9 mouse cellular contexts compared by ENCODE assay signal in genomic region chr1:156861475-156862043, GRCm38 (mm10). TPM values are rescaled to one million over a fixed set of nuclear protein-coding genes. Genes with fewer than 3 reads are reported as not detected.
A peak's percentile ranks its signal among the peaks of the same experiment; 100 is the strongest.
DNase-seq lines count a peak whose midpoint lies in the region; ATAC-seq and TF ChIP-seq lines count a peak whose summit lies in the region.
"Had no signal": no experiment of that assay in that cellular context is flagged by ENCODE, and none has a peak within 500 bp of the region (broad histone marks: within the 10 kb centered on the region; RNA-seq: fewer than 3 reads in every experiment).

No protein-coding gene starts in this region.

- H3K9ac ChIP-seq in hindbrain, postnatal 0 days (replicated peaks; ENCODE audit: low read length): no peak overlapping the region
- H3K9ac ChIP-seq in liver, embryonic 14.5 days (replicated peaks): no peak overlapping the region
- H3K9ac ChIP-seq: hindbrain, embryonic 14.5 days had no signal

- H3K4me2 ChIP-seq in hindbrain, postnatal 0 days (ENCODE audit: low read depth, low read length): no peak overlapping the region
- no peak overlapping the region for H3K4me2 ChIP-seq in liver, embryonic 14.5 days (ENCODE audit: low read depth)
- H3K4me2 ChIP-seq: hindbrain, embryonic 14.5 days had no signal

- H3K36me3 ChIP-seq in hindbrain, postnatal 0 days (ENCODE audit: insufficient read depth, low read length): no peaks in the 10 kb centered on the region
- 0 out of 2 replicates have a peak, but pooled peaks cover 2% of the 10 kb centered on the region for H3K36me3 ChIP-seq in hindbrain, embryonic 10.5 days
- no peaks in the 10 kb centered on the region for H3K36me3 ChIP-seq in liver, embryonic 14.5 days (replicated peaks; ENCODE audit: control insufficient read depth, insufficient read depth, low read depth)

- H3K27ac ChIP-seq in hindbrain, postnatal 0 days: no peak overlapping the region
- no peak overlapping the region for H3K27ac ChIP-seq in hindbrain, embryonic 10.5 days
- no peak overlapping the region for H3K27ac ChIP-seq in liver, embryonic 14.5 days
- H3K27ac ChIP-seq: hindbrain, embryonic 14.5 days had no signal

- no peak for TF ChIP-seq EP300 in liver, embryonic 14.5 days (IDR thresholded peaks at IDR 0.05; ENCODE audit: low read depth)

- H3K4me1 ChIP-seq in hindbrain, postnatal 0 days (ENCODE audit: insufficient read depth, low read length): peaks cover 8% of the 10 kb centered on the region; the same call in 1 of the 2 replicates
- H3K4me1 ChIP-seq in hindbrain, embryonic 10.5 days (replicated peaks): peaks cover 30% of the 10 kb centered on the region
- peaks cover 0 to 1% of the 10 kb centered on the region in 2 experiments; a peak in 1 of 4 replicates for H3K4me1 ChIP-seq in liver, embryonic 14.5 days (replicated peaks; ENCODE audit: control insufficient read depth in 2 of 2, insufficient read depth in 2 of 2, low read length in 1 of 2)

- 48% methylated on average over 4 of the region's 4 CpGs for WGBS in hindbrain, postnatal 0 days
- 48% methylated on average over 4 of the region's 4 CpGs for WGBS in hindbrain, embryonic 10.5 days
- WGBS in liver, embryonic 14.5 days (ENCODE audit: insufficient replicate concordance): 25% methylated on average over 4 of the region's 4 CpGs

- H3K4me3 ChIP-seq in hindbrain, postnatal 0 days (ENCODE audit: low read length): no peak overlapping the region
- no peak overlapping the region for H3K4me3 ChIP-seq in hindbrain, embryonic 10.5 days
- no peak overlapping the region for H3K4me3 ChIP-seq in liver, embryonic 14.5 days (ENCODE audit: insufficient read depth in 1 of 2, low read depth in 2 of 2, low read length in 2 of 2)

- ATAC-seq in hindbrain, postnatal 0 days: no peak
- ATAC-seq in liver, embryonic 14.5 days (ENCODE audit: insufficient read depth): peak; percentile 53; the same call in 1 of the 2 replicates

- no peaks in the 10 kb centered on the region for H3K9me3 ChIP-seq in hindbrain, postnatal 0 days (ENCODE audit: low read length)
- H3K9me3 ChIP-seq in hindbrain, embryonic 10.5 days: no peaks in the 10 kb centered on the region
- H3K9me3 ChIP-seq in liver, embryonic 14.5 days (ENCODE audit: control insufficient read depth, low read length): no peaks in the 10 kb centered on the region

- DNase-seq in hindbrain, postnatal 0 days (ENCODE audit: low spot score): no peak
- no peak for DNase-seq in hindbrain, embryonic 10.5 days (ENCODE audit: low spot score)
- DNase-seq in 416B (ENCODE audit: low read depth): peak; percentile 65
- peak; percentile 31 to 47 for DNase-seq in adrenal gland, postnatal 36 days
- DNase-seq in liver, embryonic 14.5 days (ENCODE audit: low read depth in 3 of 3, low spot score in 3 of 3): no peak
- no peak for DNase-seq in natural killer cell, adult 2 months (ENCODE audit: low spot score in 2 of 2)
- no peak for DNase-seq in gastrocnemius, adult 8-10 months (ENCODE audit: low spot score in 2 of 2)
- no peak for DNase-seq in frontal cortex, postnatal 10 days (ENCODE audit: low spot score in 2 of 2)

- peak; percentile 63 for TF ChIP-seq CTCF in hindbrain, postnatal 0 days (IDR thresholded peaks at IDR 0.05; ENCODE audit: low read depth)
- TF ChIP-seq CTCF in liver, embryonic 14.5 days (IDR thresholded peaks at IDR 0.05; ENCODE audit: low read depth): peak; percentile 84

- H3K27me3 ChIP-seq in hindbrain, postnatal 0 days (ENCODE audit: insufficient read depth, low read length): no peaks in the 10 kb centered on the region
- no peaks in the 10 kb centered on the region for H3K27me3 ChIP-seq in hindbrain, embryonic 10.5 days (ENCODE audit: insufficient read depth, poor library complexity, severe bottlenecking)
- H3K27me3 ChIP-seq in liver, embryonic 14.5 days (ENCODE audit: control insufficient read depth, insufficient read depth, low read length): no peaks in the 10 kb centered on the region

RNA-seq across cellular contexts. Expression of gene Angptl1, which starts 23.2 kb away (rescaled TPM):
- total RNA-seq in hindbrain, postnatal 0 days (2014; rRNA removed): 1.4 and 1.5 TPM in 2 replicates
- polyA plus RNA-seq in hindbrain, postnatal 0 days (2015; fragmentation: Nextera tagmentation; extraction: Ambion mirVana): 1.0 and 1.3 TPM in 2 replicates
- 2.2 and 2.4 TPM in 2 replicates for polyA plus RNA-seq in hindbrain, embryonic 10.5 days (2016; fragmentation: Nextera tagmentation; extraction: Ambion mirVana)
- 1 to 10 TPM; 3.2 to 8.3 TPM for total RNA-seq in adrenal gland, postnatal 36 days (2021)
- 0.07 and 0.11 TPM in 2 replicates for polyA plus RNA-seq in liver, embryonic 14.5 days (2012; rRNA removed)
- not detected in 2 replicates for polyA plus RNA-seq in liver, embryonic 14.5 days (2014; fragmentation: Nextera tagmentation; extraction: Ambion mirVana)
- 1 to 10 TPM; 4.5 to 6.4 (median 5.9) TPM for total RNA-seq in gastrocnemius, adult 8-10 months (2022)

Comparison
In these comparisons a context has a peak if more than half of its experiments do, and no peak if none do; other contexts are left out.
1. DNase-seq: peak in 416B (single experiment) and adrenal gland, postnatal 36 days (2 of 2); none in hindbrain, postnatal 0 days (single experiment), hindbrain, embryonic 10.5 days (single experiment), liver, embryonic 14.5 days (0 of 3), natural killer cell, adult 2 months (0 of 2), gastrocnemius, adult 8-10 months (0 of 2) and frontal cortex, postnatal 10 days (0 of 2).